Mouse (Mus musculus): ENCODE data around the gene Olfr804. TPM values are rescaled to one million over a fixed set of nuclear protein-coding genes. Genes with fewer than 3 reads are reported as not detected.

Gene Olfr804
- polyA plus RNA-seq (2015; fragmentation: Nextera tagmentation; extraction: Ambion mirVana) = not detected in 2 replicates

GRCm38 (mm10) chr10:129702910-129703309 is at the start of gene Olfr804:
Gene Olfr804 (plus strand): TSS chr10:129703210.
- Histone ChIP-seq H3K4me3 (replicated peaks) (no peak within 1 kb of the TSS), H3K36me3 (no peaks in the 10 kb centered on the region), H3K4me2 (no peak within 1 kb of the TSS), H3K9me3 (replicated peaks) (no peaks in the 10 kb centered on the region), H3K27ac (no peak within 1 kb of the TSS), H3K4me1 (no peaks in the 10 kb centered on the region), H3K9ac (no peak within 1 kb of the TSS), H3K27me3 (no peaks in the 10 kb centered on the region)
- ATAC-seq (replicated peaks; ENCODE audit: low FRiP score) = no peak

DNA sequence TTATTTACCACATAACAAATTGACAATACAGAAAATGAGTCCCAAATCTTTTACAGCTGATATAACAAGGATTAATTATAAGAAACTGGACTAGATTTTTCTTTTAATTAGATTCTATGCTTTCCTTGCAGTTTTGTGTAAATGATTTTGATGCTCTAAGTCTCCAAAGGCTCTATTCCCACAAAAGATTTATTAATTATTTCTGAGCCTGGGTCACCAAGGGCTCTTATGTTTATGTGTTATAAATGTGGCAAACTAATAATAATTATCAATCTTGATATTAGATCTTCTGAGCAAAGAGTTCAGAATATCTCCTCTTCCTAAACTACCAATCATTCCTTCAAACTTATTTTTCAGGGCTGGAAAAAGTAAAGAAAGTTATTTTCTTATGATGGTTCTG is 45.6 kb upstream of the Olfr804 start, which contains the start of gene Olfr800:
Olfr800 (plus strand) TSS at position 301 of the 400 bp plus-strand sequence.
- no peak for ATAC-seq (replicated peaks; ENCODE audit: low FRiP score)
- Histone ChIP-seq H3K27ac (no peak within 1 kb of the TSS), H3K4me2 (no peak within 1 kb of the TSS)

GRCm38 (mm10) chr10:129673765-129674164 is 29.2 kb upstream of the Olfr804 start, which contains the start of gene Olfr801:
Gene Olfr801 (minus strand): TSS chr10:129673865.
- Histone ChIP-seq H3K4me3 (replicated peaks) (no peak within 1 kb of the TSS), H3K4me1 (no peaks in the 10 kb centered on the region), H3K36me3 (no peaks in the 10 kb centered on the region), H3K9ac (no peak within 1 kb of the TSS), H3K4me2 (no peak within 1 kb of the TSS), H3K9me3 (replicated peaks) (no peaks in the 10 kb centered on the region), H3K27me3 (no peaks in the 10 kb centered on the region), H3K27ac (no peak within 1 kb of the TSS)
- no peak for ATAC-seq (replicated peaks; ENCODE audit: low FRiP score)
- WGBS = 79% methylated on average over 1 of the region's 1 CpGs

More for the DNA sequence above, 45.6 kb upstream of the Olfr804 start, which contains the start of gene Olfr800:
- Histone ChIP-seq H3K9me3 (replicated peaks) (no peaks in the 10 kb centered on the region), H3K4me1 (no peaks in the 10 kb centered on the region), H3K27me3 (no peaks in the 10 kb centered on the region), H3K4me3 (replicated peaks) (no peak within 1 kb of the TSS), H3K36me3 (no peaks in the 10 kb centered on the region), H3K9ac (no peak within 1 kb of the TSS)

DNA sequence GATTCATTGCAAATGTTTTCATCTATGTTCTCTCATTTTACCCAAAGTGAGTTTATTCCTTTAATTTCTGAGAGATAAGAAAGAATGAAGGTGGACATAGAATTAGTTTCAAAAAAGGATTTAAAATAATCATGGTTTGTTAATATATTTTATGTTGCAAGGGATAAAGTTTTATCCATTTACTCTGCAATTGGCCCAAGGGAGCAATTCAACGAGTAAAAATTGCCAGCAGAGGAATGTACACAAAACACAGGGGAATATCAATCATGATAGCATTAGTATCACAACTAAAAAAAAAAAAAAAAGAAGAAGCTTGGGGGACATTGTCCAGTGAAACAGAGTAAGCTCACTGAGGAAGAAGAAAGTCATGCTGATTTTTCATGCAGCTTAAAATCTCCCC is 14.9 kb upstream of the Olfr804 start, which contains the start of gene Olfr802:
Olfr802 (minus strand) TSS at position 101 of the 400 bp plus-strand sequence.
- H3K27ac ChIP-seq = no peak within 1 kb of the TSS
- H3K27me3 ChIP-seq = no peaks in the 10 kb centered on the region
- 56% methylated on average over 1 of the region's 1 CpGs for WGBS
- no peak within 1 kb of the TSS for H3K4me3 ChIP-seq (replicated peaks)
- no peaks in the 10 kb centered on the region for H3K9me3 ChIP-seq (replicated peaks)
- ATAC-seq (replicated peaks; ENCODE audit: low FRiP score) = no peak
- no peak within 1 kb of the TSS for H3K4me2 ChIP-seq
- no peaks in the 10 kb centered on the region for H3K4me1 ChIP-seq
- H3K9ac ChIP-seq = no peak within 1 kb of the TSS
- H3K36me3 ChIP-seq = no peaks in the 10 kb centered on the region

- Histone ChIP-seq H3K4me2 (no peak within 1 kb of the TSS), H3K27ac (no peak within 1 kb of the TSS), H3K27me3 (no peaks in the 10 kb centered on the region), H3K4me3 (replicated peaks) (no peak within 1 kb of the TSS), H3K36me3 (no peaks in the 10 kb centered on the region), H3K4me1 (no peaks in the 10 kb centered on the region), H3K9ac (no peak within 1 kb of the TSS), H3K9me3 (replicated peaks) (no peaks in the 10 kb centered on the region)
- 77% methylated on average over 2 of the region's 2 CpGs for WGBS
- ATAC-seq (replicated peaks; ENCODE audit: low FRiP score) = no peak
These were observed 8.8 kb upstream of the Olfr804 start, which contains the start of gene Olfr803 for GRCm38 (mm10) chr10:129694186-129694585. Gene Olfr803 (minus strand): TSS chr10:129694286.

DNA sequence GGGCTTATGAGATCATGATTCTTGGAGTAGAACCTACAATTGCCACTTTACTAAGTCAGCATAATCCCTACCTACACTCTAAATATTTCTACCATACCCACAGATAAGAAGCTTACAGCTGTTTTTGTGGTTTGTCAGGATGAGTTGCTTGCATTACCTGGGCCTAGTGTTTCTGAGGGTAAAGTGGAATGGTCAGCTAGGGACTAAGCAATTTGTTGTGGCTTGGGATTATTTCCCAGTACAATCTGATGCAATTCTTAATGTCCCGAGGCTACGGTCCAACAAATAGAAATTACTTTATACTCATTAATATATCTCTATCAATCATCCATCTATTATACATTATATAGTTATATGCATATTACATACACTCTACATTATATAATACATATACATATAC is 26.3 kb downstream of the Olfr804 start, which contains the start of gene Olfr805:
Olfr805 (minus strand) TSS at position 101 of the 400 bp plus-strand sequence.
- ATAC-seq (replicated peaks; ENCODE audit: low FRiP score) = no peak
- H3K27ac ChIP-seq = no peak within 1 kb of the TSS
- no peak within 1 kb of the TSS for H3K9ac ChIP-seq
- no peak within 1 kb of the TSS for H3K4me3 ChIP-seq (replicated peaks)
- no peaks in the 10 kb centered on the region for H3K36me3 ChIP-seq
- H3K9me3 ChIP-seq (replicated peaks) = no peaks in the 10 kb centered on the region
- no peak within 1 kb of the TSS for H3K4me2 ChIP-seq
- whole genome bisulfite sequencing = 93% methylated on average over 2 of the region's 2 CpGs
- no peaks in the 10 kb centered on the region for H3K4me1 ChIP-seq
- no peaks in the 10 kb centered on the region for H3K27me3 ChIP-seq

DNA sequence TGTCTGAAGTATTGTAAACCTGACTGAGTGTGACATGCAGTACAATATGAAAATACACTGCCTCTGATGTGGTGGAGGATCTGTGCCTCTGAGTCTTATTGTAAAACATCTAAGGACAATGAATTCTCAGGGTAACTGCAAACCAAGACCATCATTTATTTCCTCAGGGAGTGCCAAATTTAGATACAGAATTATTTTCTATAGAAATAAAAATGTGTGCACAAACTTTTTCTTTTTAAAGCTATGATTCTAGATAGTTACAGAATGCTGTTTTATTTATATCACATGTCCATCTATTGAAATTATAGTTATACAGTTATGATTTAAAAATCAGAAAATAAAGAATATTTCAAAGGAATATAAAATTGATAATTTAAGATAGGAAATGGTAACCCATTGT is 38.8 kb downstream of the Olfr804 start, which contains the start of gene Olfr806:
Olfr806 (minus strand) TSS at position 101 of the 400 bp plus-strand sequence.
- H3K36me3 ChIP-seq = no peaks in the 10 kb centered on the region
- H3K9ac ChIP-seq = no peak within 1 kb of the TSS
- no peak within 1 kb of the TSS for H3K27ac ChIP-seq
- H3K4me3 ChIP-seq (replicated peaks) = no peak within 1 kb of the TSS
- no peak for ATAC-seq (replicated peaks; ENCODE audit: low FRiP score)
- H3K9me3 ChIP-seq (replicated peaks) = no peaks in the 10 kb centered on the region
- H3K27me3 ChIP-seq = no peaks in the 10 kb centered on the region
- no peaks in the 10 kb centered on the region for H3K4me1 ChIP-seq
- no peak within 1 kb of the TSS for H3K4me2 ChIP-seq

DNA sequence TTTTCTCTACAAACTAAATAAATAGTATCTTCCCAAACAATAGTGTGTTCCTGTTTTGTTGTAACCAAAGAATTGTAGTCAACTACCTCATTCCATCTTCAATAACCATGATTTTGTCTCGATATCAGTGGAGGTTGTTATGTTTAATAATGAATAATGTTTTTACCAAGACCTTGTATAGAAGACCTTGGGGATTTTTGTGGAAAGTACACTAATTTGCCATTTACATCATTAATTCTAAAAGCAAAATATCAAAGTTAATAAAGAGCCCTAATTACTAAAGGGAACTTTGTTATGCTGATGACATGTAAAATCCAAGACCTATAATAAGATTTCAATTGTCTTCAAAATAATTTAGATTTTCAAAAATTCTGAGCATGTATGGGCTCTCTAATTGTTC is 54.7 kb downstream of the Olfr804 start, which contains the start of gene Olfr807:
Olfr807 (minus strand) TSS at position 101 of the 400 bp plus-strand sequence.
- Histone ChIP-seq H3K4me3 (replicated peaks) (no peak within 1 kb of the TSS), H3K4me2 (no peak within 1 kb of the TSS), H3K4me1 (no peaks in the 10 kb centered on the region), H3K36me3 (no peaks in the 10 kb centered on the region), H3K9ac (no peak within 1 kb of the TSS), H3K27ac (no peak within 1 kb of the TSS), H3K27me3 (no peaks in the 10 kb centered on the region), H3K9me3 (replicated peaks) (no peaks in the 10 kb centered on the region)
- ATAC-seq (replicated peaks; ENCODE audit: low FRiP score) = no peak
- 82% methylated on average over 1 of the region's 1 CpGs for WGBS

Small RNA genes within 50 kb of the gene (microRNA-seq; reads per million reads assigned to microRNA genes)
- not detected for gene Gm24485

Other genes with a start within 250 kb of the Olfr804 start
- not detected in 2 replicates for gene Olfr787, start 241.3 kb upstream of the Olfr804 start, polyA plus RNA-seq (2015; fragmentation: Nextera tagmentation; extraction: Ambion mirVana)
- gene Olfr788, start 232.2 kb upstream of the Olfr804 start, polyA plus RNA-seq (2015; fragmentation: Nextera tagmentation; extraction: Ambion mirVana) = not detected in 2 replicates
- not detected in 2 replicates for gene Olfr789, start 218.5 kb upstream of the Olfr804 start, polyA plus RNA-seq (2015; fragmentation: Nextera tagmentation; extraction: Ambion mirVana)
- gene Olfr790, start 204.7 kb upstream of the Olfr804 start, polyA plus RNA-seq (2015; fragmentation: Nextera tagmentation; extraction: Ambion mirVana) = not detected in 2 replicates
- gene Olfr791, start 181.4 kb upstream of the Olfr804 start, polyA plus RNA-seq (2015; fragmentation: Nextera tagmentation; extraction: Ambion mirVana) = not detected in 2 replicates
- not detected in 2 replicates for gene Olfr792, start 164.0 kb upstream of the Olfr804 start, polyA plus RNA-seq (2015; fragmentation: Nextera tagmentation; extraction: Ambion mirVana)
- not detected in 2 replicates for gene Olfr794, start 135.6 kb upstream of the Olfr804 start, polyA plus RNA-seq (2015; fragmentation: Nextera tagmentation; extraction: Ambion mirVana)
- not detected in 2 replicates for gene Olfr796, start 90.6 kb upstream of the Olfr804 start, polyA plus RNA-seq (2015; fragmentation: Nextera tagmentation; extraction: Ambion mirVana)
- not detected in 2 replicates for gene Olfr798, start 75.3 kb upstream of the Olfr804 start, polyA plus RNA-seq (2015; fragmentation: Nextera tagmentation; extraction: Ambion mirVana)
- not detected in 2 replicates for gene Olfr799, start 65.7 kb upstream of the Olfr804 start, polyA plus RNA-seq (2015; fragmentation: Nextera tagmentation; extraction: Ambion mirVana)
- gene Olfr800, start 45.5 kb upstream of the Olfr804 start, polyA plus RNA-seq (2015; fragmentation: Nextera tagmentation; extraction: Ambion mirVana) = not detected in 2 replicates
- gene Olfr801, start 29.3 kb upstream of the Olfr804 start, polyA plus RNA-seq (2015; fragmentation: Nextera tagmentation; extraction: Ambion mirVana) = not detected in 2 replicates
- gene Olfr802, start 15.0 kb upstream of the Olfr804 start, polyA plus RNA-seq (2015; fragmentation: Nextera tagmentation; extraction: Ambion mirVana) = not detected in 2 replicates
- not detected in 2 replicates for gene Olfr803, start 8.9 kb upstream of the Olfr804 start, polyA plus RNA-seq (2015; fragmentation: Nextera tagmentation; extraction: Ambion mirVana)
- not detected in 2 replicates for gene Olfr805, start 26.2 kb downstream of the Olfr804 start, polyA plus RNA-seq (2015; fragmentation: Nextera tagmentation; extraction: Ambion mirVana)
- gene Olfr806, start 38.7 kb downstream of the Olfr804 start, polyA plus RNA-seq (2015; fragmentation: Nextera tagmentation; extraction: Ambion mirVana) = not detected in 2 replicates
- gene Olfr807, start 54.6 kb downstream of the Olfr804 start, polyA plus RNA-seq (2015; fragmentation: Nextera tagmentation; extraction: Ambion mirVana) = not detected in 2 replicates
- gene Olfr808, start 62.3 kb downstream of the Olfr804 start, polyA plus RNA-seq (2015; fragmentation: Nextera tagmentation; extraction: Ambion mirVana) = not detected in 2 replicates
- not detected in 2 replicates for gene Olfr809, start 71.4 kb downstream of the Olfr804 start, polyA plus RNA-seq (2015; fragmentation: Nextera tagmentation; extraction: Ambion mirVana)
- gene Olfr810, start 91.7 kb downstream of the Olfr804 start, polyA plus RNA-seq (2015; fragmentation: Nextera tagmentation; extraction: Ambion mirVana) = not detected in 2 replicates
- not detected in 2 replicates for gene Olfr811, start 101.2 kb downstream of the Olfr804 start, polyA plus RNA-seq (2015; fragmentation: Nextera tagmentation; extraction: Ambion mirVana)
- not detected in 2 replicates for gene Olfr812, start 142.9 kb downstream of the Olfr804 start, polyA plus RNA-seq (2015; fragmentation: Nextera tagmentation; extraction: Ambion mirVana)
- not detected in 2 replicates for gene Olfr813, start 152.2 kb downstream of the Olfr804 start, polyA plus RNA-seq (2015; fragmentation: Nextera tagmentation; extraction: Ambion mirVana)
- gene Olfr814, start 176.6 kb downstream of the Olfr804 start, polyA plus RNA-seq (2015; fragmentation: Nextera tagmentation; extraction: Ambion mirVana) = not detected in 2 replicates
- gene Olfr815, start 202.7 kb downstream of the Olfr804 start, polyA plus RNA-seq (2015; fragmentation: Nextera tagmentation; extraction: Ambion mirVana) = not detected in 2 replicates
- gene Olfr816, start 212.4 kb downstream of the Olfr804 start, polyA plus RNA-seq (2015; fragmentation: Nextera tagmentation; extraction: Ambion mirVana) = not detected in 2 replicates
- not detected in 2 replicates for gene Olfr818, start 245.9 kb downstream of the Olfr804 start, polyA plus RNA-seq (2015; fragmentation: Nextera tagmentation; extraction: Ambion mirVana)